Mouse (Mus musculus) adrenal gland, postnatal 0 days (tissue): ENCODE results near the gene Mrgprd. TPM values are rescaled to one million over a fixed set of nuclear protein-coding genes. Genes with fewer than 3 reads are reported as not detected.

ENCODE experiments used
- polyA plus RNA-seq: library from polyadenylated mRNA; unstranded; fragments of >200 nt; fragmentation: Nextera tagmentation; extraction: Ambion mirVana; gene quantifications from 2 replicates; pipeline ENCODE4 v1.2.1, GENCODE M21; 2015

The Mrgprd gene
- polyA plus RNA-seq, result not detected in 2 replicates

DNA sequence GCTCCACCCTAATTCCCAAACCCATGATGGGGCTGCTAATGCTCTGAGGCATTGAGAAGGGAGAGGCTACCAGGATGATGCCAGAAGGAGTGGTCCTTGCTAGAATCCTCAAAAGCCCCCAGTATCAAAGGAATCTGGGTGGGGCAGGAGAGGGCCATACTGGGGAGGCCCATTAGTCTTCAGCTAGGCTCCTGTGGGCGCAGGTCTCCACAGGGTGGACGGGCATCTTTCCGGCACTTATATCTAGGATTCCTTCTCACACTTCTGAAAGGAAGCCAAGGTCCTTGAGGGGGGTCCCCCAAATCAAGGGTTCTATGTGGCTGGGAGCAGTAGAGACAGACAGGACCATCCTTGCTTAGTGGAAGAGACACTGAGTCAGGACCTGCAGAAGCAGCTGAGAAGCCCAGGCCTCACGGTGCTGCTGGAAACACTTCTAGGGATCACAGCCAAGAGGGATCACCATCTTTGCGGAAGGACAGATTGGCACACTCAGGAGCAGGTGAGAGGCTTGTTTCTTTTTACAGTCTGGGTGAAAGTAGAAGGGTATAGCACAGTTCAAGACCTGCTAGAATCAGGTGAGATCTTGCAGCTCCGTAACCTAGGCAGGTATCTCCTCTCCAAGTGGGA lies at the start of gene Mrgprd:
Mrgprd (plus strand) TSS at position 51 of the 627 bp plus-strand sequence.

GRCm38 (mm10) chr7:145283487-145284187 lies 31.0 kb upstream of the Mrgprd start, which contains the start of gene Tpcn2:
Gene Tpcn2, minus strand, starts transcription at chr7:145284011.

GRCm38 (mm10) chr7:145300321-145301007 lies 14.2 kb upstream of the Mrgprd start, which contains the start of gene Mrgprf:
Gene Mrgprf, plus strand, starts transcription at chr7:145300828.

Other genes with a start within 250 kb of the Mrgprd start
- 0.63 TPM in 1 of 2 replicates, not detected in the other for gene 1810010D01Rik, start 106.7 kb upstream of the Mrgprd start, polyA plus RNA-seq
- 4.7 and 9.3 TPM in 2 replicates for gene Tpcn2, start 30.8 kb upstream of the Mrgprd start, polyA plus RNA-seq
- 6.7 and 8.3 TPM in 2 replicates for gene Mrgprf, start 14.0 kb upstream of the Mrgprd start, polyA plus RNA-seq